Mouse (Mus musculus) adrenal gland, postnatal 25 days (tissue): ENCODE results near the gene Insr. TPM values are rescaled to one million over a fixed set of nuclear protein-coding genes. Genes with fewer than 3 reads are reported as not detected.
"Not testable (repeated sequence)": the region's sequence is repeated elsewhere in the genome, so short reads cannot be mapped to it uniquely, and the experiment has no call there.

Source experiments
- DNase-seq: peaks from one replicate; pipeline ENCODE4 v3.0.0; 2021; ENCODE audit warnings: mixed read lengths
- microRNA-seq, 2 experiments: library from miRNA; unstranded; fragments of <30 nt; microRNA quantifications; one replicate each; pipeline ENCODE4 v1.2.0; 2021
- total RNA-seq: library from RNA; stranded (reverse); gene quantifications from 2 replicates; pipeline ENCODE4 v1.2.3, GENCODE M21; 2021

Gene Insr
- total RNA-seq, 1 experiment from 2014 or later: 144 TPM

DNA sequence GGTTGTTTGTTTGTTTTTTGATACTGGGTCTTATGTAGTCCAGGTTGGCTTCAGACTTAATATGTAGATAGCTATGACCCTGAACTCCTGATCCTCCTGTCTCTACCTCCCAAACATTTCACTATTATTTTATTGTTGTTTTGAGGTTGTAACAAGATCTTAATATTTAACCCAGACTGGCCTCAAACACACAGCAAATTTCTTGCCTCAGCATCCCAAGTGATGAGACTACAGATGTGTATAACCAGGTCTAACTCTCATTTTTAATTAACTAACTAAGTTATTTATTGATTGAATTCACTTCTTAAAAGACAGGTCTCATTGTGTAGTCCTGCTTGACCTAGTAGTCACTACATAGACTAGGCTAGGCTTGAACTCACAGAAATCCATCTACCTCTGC lies 88.4 kb downstream of the Insr start:
- DNase-seq: no peak

- no peak for DNase-seq
Observed at GRCm38 (mm10) chr8:3187456-3187855, 92.0 kb downstream of the Insr start.

DNA sequence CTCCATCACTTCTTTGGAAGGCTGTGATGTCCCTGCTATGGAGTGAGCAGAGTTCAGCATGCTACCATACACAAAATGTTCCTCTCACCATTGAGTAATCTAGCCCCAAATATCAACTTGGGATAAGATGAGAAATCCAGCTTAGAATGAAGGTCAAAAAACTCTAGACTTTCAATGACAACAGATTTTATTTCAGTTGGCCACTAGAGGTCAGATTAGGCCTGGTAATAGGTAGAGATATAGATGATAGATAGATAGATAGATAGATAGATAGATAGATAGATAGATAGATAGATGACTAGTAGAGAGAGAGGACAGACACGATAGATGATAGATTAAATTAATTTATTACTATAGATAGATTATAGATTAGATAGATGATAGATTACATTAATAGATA lies 99.5 kb downstream of the Insr start:
- no peak for DNase-seq

DNA sequence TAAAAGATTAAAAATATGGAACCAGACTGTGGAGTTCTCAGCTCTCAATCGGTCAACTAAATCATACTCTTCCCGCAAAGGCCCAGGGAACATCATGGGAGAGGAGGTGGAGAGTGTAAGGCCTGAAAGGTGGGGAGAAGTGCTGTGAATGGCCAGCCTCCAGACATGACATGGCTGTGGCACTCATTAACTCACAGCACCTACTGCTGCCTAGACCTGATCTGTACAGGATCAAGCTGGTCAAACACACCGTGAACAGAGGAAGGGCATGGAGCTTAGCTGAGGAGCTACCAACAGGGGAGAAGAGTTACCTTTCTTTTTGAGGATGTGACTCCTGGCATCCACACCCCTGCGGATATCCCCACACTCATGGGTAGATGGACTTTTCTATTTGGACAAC lies 102.0 kb downstream of the Insr start:
- no peak for DNase-seq

GRCm38 (mm10) chr8:3172246-3172645 lies 107.2 kb downstream of the Insr start:
- DNase-seq: no peak

- no peak for DNase-seq
Observed at GRCm38 (mm10) chr8:3146506-3146905, 132.9 kb downstream of the Insr start.

GRCm38 (mm10) chr8:3100416-3100815 lies 179.0 kb downstream of the Insr start:
- DNase-seq: not testable (repeated sequence)

Small RNA genes lying within 50 kb of the gene (microRNA-seq; reads per million reads assigned to microRNA genes)
- 0 reads per million in 2 experiments for gene Gm25775

Other genes with a start within 250 kb of the Insr start
- 0.27 TPM in 1 of 2 replicates, not detected in the other for gene A430078G23Rik, start 73.8 kb upstream of the Insr start, total RNA-seq
- gene Arhgef18, start 113.4 kb upstream of the Insr start, total RNA-seq: 30.6 and 53.5 TPM in 2 replicates
- 11.2 and 12.4 TPM in 2 replicates for gene Pex11g, start 188.1 kb upstream of the Insr start, total RNA-seq
- not detected in 2 replicates for gene Tex45, start 191.2 kb upstream of the Insr start, total RNA-seq
- gene Zfp358, start 213.5 kb upstream of the Insr start, total RNA-seq: 18.2 and 24.3 TPM in 2 replicates
- gene Mcoln1, start 220.8 kb upstream of the Insr start, total RNA-seq: 46.3 and 46.5 TPM in 2 replicates
- 41.7 and 63.8 TPM in 2 replicates for gene Pnpla6, start 235.8 kb upstream of the Insr start, total RNA-seq